In genomic region chr14:45810630-45811029, GRCm38 (mm10) we compare ENCODE assay signal across 23 mouse cellular contexts.
A peak's percentile ranks its signal among the peaks of the same experiment; 100 is the strongest.
DNase-seq lines count a peak whose midpoint lies in the region; ATAC-seq and TF ChIP-seq lines count a peak whose summit lies in the region.
"Had no signal": no experiment of that assay in that cellular context is flagged by ENCODE, and none has a peak within 500 bp of the region (broad histone marks: within the 10 kb centered on the region; RNA-seq: fewer than 3 reads in every experiment).

No protein-coding gene starts in this region.

- TF ChIP-seq POLR2A in kidney, adult 2 months (IDR thresholded peaks at IDR 0.05; ENCODE audit: low read depth, low read length), result no peak

- peaks cover 8% of the 10 kb centered on the region for H3K4me1 ChIP-seq in heart, embryonic 12.5 days (replicated peaks)
- H3K4me1 ChIP-seq in heart, embryonic 15.5 days (replicated peaks), result peaks cover 11% of the 10 kb centered on the region
- peaks cover 12% of the 10 kb centered on the region; the same call in 1 of the 2 replicates for H3K4me1 ChIP-seq in kidney, adult 2 months (ENCODE audit: control insufficient read depth, insufficient read depth, low read length)
- H3K4me1 ChIP-seq: embryonic facial prominence, embryonic 15.5 days; hindbrain, embryonic 13.5 days had no signal

- H3K4me3 ChIP-seq in heart, embryonic 12.5 days, result no peak overlapping the region
- no peak overlapping the region for H3K4me3 ChIP-seq in heart, embryonic 15.5 days
- H3K4me3 ChIP-seq in kidney, adult 2 months (ENCODE audit: insufficient read depth, low read depth, low read length), result no peak overlapping the region
- H3K4me3 ChIP-seq: embryonic facial prominence, embryonic 12.5 days; embryonic facial prominence, embryonic 15.5 days; gastrocnemius, adult 2 months; hindbrain, embryonic 10.5 days; hindbrain, embryonic 13.5 days; intestine, embryonic 15.5 days had no signal

- DNase-seq in heart, postnatal 10 days, result no peak
- no peak for DNase-seq in heart, postnatal 36 days
- DNase-seq in kidney, adult 2 months, result no peak
- DNase-seq in kidney, postnatal 10 days, result no peak
- DNase-seq: adrenal gland, adult 2 months; adrenal gland, postnatal 14 days; cerebellum, adult 11 months; cerebellum, adult 2 months; cerebellum, adult 9-11 months; cerebellum, postnatal 25 days; forebrain, postnatal 0 days; gastrocnemius, adult 2 months; gastrocnemius, postnatal 14 days had no signal

- WGBS in heart, embryonic 12.5 days, result 18% methylated on average over 3 of the region's 3 CpGs
- 24% methylated on average over 3 of the region's 3 CpGs for WGBS in heart, embryonic 15.5 days
- 21% methylated on average over 3 of the region's 3 CpGs for WGBS in kidney, adult 2 months

- no peak for TF ChIP-seq CTCF in kidney, adult 2 months (conservative IDR thresholded peaks at IDR 0.05; ENCODE audit: insufficient read depth, insufficient read length, low read depth, low read length)

- H3K4me2 ChIP-seq in heart, embryonic 12.5 days, result peak overlapping the region; percentile 27
- peak overlapping the region; percentile 21 for H3K4me2 ChIP-seq in heart, embryonic 15.5 days
- H3K4me2 ChIP-seq: embryonic facial prominence, embryonic 12.5 days; embryonic facial prominence, embryonic 15.5 days; hindbrain, embryonic 13.5 days; intestine, embryonic 15.5 days had no signal

- no peaks in the 10 kb centered on the region for H3K9me3 ChIP-seq in heart, embryonic 12.5 days (replicated peaks)
- no peaks in the 10 kb centered on the region for H3K9me3 ChIP-seq in heart, embryonic 15.5 days (replicated peaks)
- H3K9me3 ChIP-seq: embryonic facial prominence, embryonic 12.5 days; embryonic facial prominence, embryonic 15.5 days; hindbrain, embryonic 10.5 days; hindbrain, embryonic 13.5 days; intestine, embryonic 15.5 days had no signal

- no peaks in the 10 kb centered on the region for H3K36me3 ChIP-seq in heart, embryonic 12.5 days
- no peaks in the 10 kb centered on the region for H3K36me3 ChIP-seq in heart, embryonic 15.5 days
- no peaks in the 10 kb centered on the region for H3K36me3 ChIP-seq in kidney, adult 2 months (ENCODE audit: control insufficient read depth, insufficient read depth, low read length)
- H3K36me3 ChIP-seq: embryonic facial prominence, embryonic 12.5 days; embryonic facial prominence, embryonic 15.5 days; hindbrain, embryonic 10.5 days; hindbrain, embryonic 13.5 days; intestine, embryonic 15.5 days had no signal

- intact Hi-C loops in heart, postnatal 10 days (cut with DNase I), result no loop called here
- intact Hi-C loops in heart, postnatal 36 days (cut with DNase I), result no loop called here

- no peak for ATAC-seq in heart, embryonic 12.5 days (ENCODE audit: insufficient number of reproducible peaks, low FRiP score)
- ATAC-seq in heart, embryonic 15.5 days (replicated peaks; ENCODE audit: insufficient number of reproducible peaks, insufficient read depth, low FRiP score, low read depth), result no peak
- ATAC-seq: CD4-positive, CD25-positive, alpha-beta regulatory T cell, adult 4 months; forebrain, embryonic 14.5 days; forebrain, postnatal 0 days; hindbrain, embryonic 16.5 days; intestine, embryonic 15.5 days had no signal

- H3K27ac ChIP-seq in heart, embryonic 12.5 days (ENCODE audit: poor library complexity, severe bottlenecking), result no peak overlapping the region
- no peak overlapping the region for H3K27ac ChIP-seq in heart, embryonic 15.5 days
- H3K27ac ChIP-seq in kidney, adult 2 months (ENCODE audit: insufficient read depth, low read depth, low read length), result peak overlapping the region; percentile 89
- H3K27ac ChIP-seq: embryonic facial prominence, embryonic 12.5 days; embryonic facial prominence, embryonic 15.5 days; gastrocnemius, adult 2 months; hindbrain, embryonic 10.5 days; hindbrain, embryonic 13.5 days; intestine, embryonic 15.5 days had no signal

- no peaks in the 10 kb centered on the region for H3K27me3 ChIP-seq in heart, embryonic 12.5 days (replicated peaks)
- no peaks in the 10 kb centered on the region for H3K27me3 ChIP-seq in heart, embryonic 15.5 days
- H3K27me3 ChIP-seq in kidney, adult 2 months (replicated peaks; ENCODE audit: control insufficient read depth, insufficient read depth, low read length), result no peaks in the 10 kb centered on the region
- H3K27me3 ChIP-seq: embryonic facial prominence, embryonic 12.5 days; embryonic facial prominence, embryonic 15.5 days; hindbrain, embryonic 13.5 days; intestine, embryonic 15.5 days had no signal

- no peak overlapping the region for H3K9ac ChIP-seq in heart, embryonic 12.5 days
- H3K9ac ChIP-seq in heart, embryonic 15.5 days, result no peak overlapping the region
- H3K9ac ChIP-seq: embryonic facial prominence, embryonic 12.5 days; embryonic facial prominence, embryonic 15.5 days; forebrain, postnatal 0 days; hindbrain, embryonic 13.5 days; intestine, embryonic 15.5 days had no signal
